Comparison of ENCODE assay signal across 10 mouse cellular contexts in genomic region chr2:27848466-27848865, GRCm38 (mm10). TPM values are rescaled to one million over a fixed set of nuclear protein-coding genes. Genes with fewer than 3 reads are reported as not detected.
A peak's percentile ranks its signal among the peaks of the same experiment; 100 is the strongest.
DNase-seq lines count a peak whose midpoint lies in the region; ATAC-seq lines count a peak whose summit lies in the region.
"Had no signal": no experiment of that assay in that cellular context is flagged by ENCODE, and none has a peak within 500 bp of the region (broad histone marks: within the 10 kb centered on the region; RNA-seq: fewer than 3 reads in every experiment).

No protein-coding gene starts in this region.

- no peaks in the 10 kb centered on the region for H3K36me3 ChIP-seq in heart, embryonic 13.5 days
- no peaks in the 10 kb centered on the region for H3K36me3 ChIP-seq in limb, embryonic 13.5 days
- H3K36me3 ChIP-seq in midbrain, embryonic 11.5 days (ENCODE audit: control insufficient read depth, insufficient read depth, low read length): no peaks in the 10 kb centered on the region

- H3K27ac ChIP-seq in heart, embryonic 13.5 days (replicated peaks): peak overlapping the region; percentile 67
- H3K27ac ChIP-seq in limb, embryonic 13.5 days: 0 out of 2 replicates have a peak overlapping the region, but pooled peaks have one; percentile 44
- H3K27ac ChIP-seq in midbrain, embryonic 11.5 days (ENCODE audit: low read depth, low read length): no peak overlapping the region
- H3K27ac ChIP-seq: layer of hippocampus, adult 2 months had no signal

- H3K4me1 ChIP-seq in heart, embryonic 13.5 days: peaks cover 26% of the 10 kb centered on the region
- H3K4me1 ChIP-seq in limb, embryonic 13.5 days: peaks cover 22% of the 10 kb centered on the region
- no peaks in the 10 kb centered on the region for H3K4me1 ChIP-seq in midbrain, embryonic 11.5 days (ENCODE audit: control insufficient read depth, insufficient read depth, low read length)

- no peaks in the 10 kb centered on the region for H3K27me3 ChIP-seq in heart, embryonic 13.5 days (replicated peaks)
- no peaks in the 10 kb centered on the region for H3K27me3 ChIP-seq in limb, embryonic 13.5 days
- H3K27me3 ChIP-seq in midbrain, embryonic 11.5 days (ENCODE audit: control insufficient read depth, insufficient read depth, low read length): no peaks in the 10 kb centered on the region

- no peak overlapping the region for H3K4me3 ChIP-seq in heart, embryonic 13.5 days
- H3K4me3 ChIP-seq in limb, embryonic 13.5 days: no peak overlapping the region
- H3K4me3 ChIP-seq in midbrain, embryonic 11.5 days (ENCODE audit: low read depth, low read length): no peak overlapping the region
- H3K4me3 ChIP-seq: layer of hippocampus, adult 2 months had no signal

- no peak; the same call in 1 of the 2 replicates for ATAC-seq in heart, embryonic 13.5 days (ENCODE audit: extremely low read depth, insufficient number of reproducible peaks, low FRiP score, low TSS enrichment)
- ATAC-seq in limb, embryonic 13.5 days (ENCODE audit: low FRiP score, low read depth): peak; percentile 24; the same call in 1 of the 2 replicates
- no peak for ATAC-seq in activated CD4-positive, CD25-positive, alpha-beta regulatory T cell, adult 4 months
- ATAC-seq in midbrain, embryonic 11.5 days (ENCODE audit: low FRiP score): no peak

- H3K4me2 ChIP-seq in heart, embryonic 13.5 days: no peak overlapping the region
- H3K4me2 ChIP-seq in limb, embryonic 13.5 days (replicated peaks): no peak overlapping the region
- H3K4me2 ChIP-seq in midbrain, embryonic 11.5 days: no peak overlapping the region

- DNase-seq in urinary bladder, postnatal 14 days (ENCODE audit: low spot score): peak; percentile 54
- DNase-seq in urinary bladder, adult 2 months (ENCODE audit: low spot score): no peak
- no peak for DNase-seq in midbrain, embryonic 11.5 days (ENCODE audit: low spot score, missing footprints)
- no peak for DNase-seq in adrenal gland, postnatal 36 days
- no peak for DNase-seq in thymus, postnatal 0 days (ENCODE audit: low spot score)

- no peak overlapping the region for H3K9ac ChIP-seq in heart, embryonic 13.5 days
- H3K9ac ChIP-seq in limb, embryonic 13.5 days: no peak overlapping the region
- H3K9ac ChIP-seq in midbrain, embryonic 11.5 days (ENCODE audit: low read length): no peak overlapping the region

- WGBS in heart, embryonic 13.5 days: 33% methylated on average over 5 of the region's 5 CpGs
- 48% methylated on average over 5 of the region's 5 CpGs for WGBS in limb, embryonic 13.5 days
- 85% methylated on average over 5 of the region's 5 CpGs for WGBS in midbrain, embryonic 11.5 days

- H3K9me3 ChIP-seq in heart, embryonic 13.5 days: no peaks in the 10 kb centered on the region
- H3K9me3 ChIP-seq in limb, embryonic 13.5 days: no peaks in the 10 kb centered on the region
- H3K9me3 ChIP-seq in midbrain, embryonic 11.5 days (ENCODE audit: control insufficient read depth, low read length): no peaks in the 10 kb centered on the region

RNA-seq across cellular contexts. Expression of gene Col5a1, which starts 37.8 kb away (rescaled TPM):
- polyA plus RNA-seq in urinary bladder, adult 2 months (2012; rRNA removed): 59.2 and 104 TPM in 2 replicates
- 44.3 and 48.8 TPM in 2 replicates for polyA plus RNA-seq in heart, embryonic 13.5 days (2015; fragmentation: Nextera tagmentation; extraction: Ambion mirVana)
- polyA plus RNA-seq in limb, embryonic 13.5 days (2015; fragmentation: Nextera tagmentation; extraction: Ambion mirVana): 128 and 133 TPM in 2 replicates
- not detected for polyA plus RNA-seq in activated CD4-positive, CD25-positive, alpha-beta regulatory T cell, adult 4 months (2017; shearing (Covaris generic))
- polyA plus RNA-seq in midbrain, embryonic 11.5 days (2014; fragmentation: Nextera tagmentation; extraction: Ambion mirVana): 19.7 and 21.6 TPM in 2 replicates
- 10 to 100 TPM; 51.4 to 64.3 TPM for total RNA-seq in adrenal gland, postnatal 36 days (2021)
- 10.5 and 12.2 TPM in 2 replicates for polyA plus RNA-seq in thymus, postnatal 0 days (2015; fragmentation: Nextera tagmentation; extraction: Ambion mirVana)
- total RNA-seq: neutrophil, adult 5-6 weeks had no signal

Comparison
In these comparisons a context has a peak if more than half of its experiments do, and no peak if none do; other contexts are left out.
1. RNA of gene Col5a1, which starts 37.8 kb away (polyA plus RNA-seq): 128 to 133 TPM in limb, embryonic 13.5 days, 59.2 to 104 TPM in urinary bladder, adult 2 months, 44.3 to 48.8 TPM in heart, embryonic 13.5 days, 19.7 to 21.6 TPM in midbrain, embryonic 11.5 days and 10.5 to 12.2 TPM in thymus, postnatal 0 days; not detected in activated CD4-positive, CD25-positive, alpha-beta regulatory T cell, adult 4 months; every median in the first group is over 10 times any median in the second.